Mouse (Mus musculus): ENCODE data around the gene Hps4. TPM values are rescaled to one million over a fixed set of nuclear protein-coding genes. Genes with fewer than 3 reads are reported as not detected.
"Not testable (repeated sequence)": the region's sequence is repeated elsewhere in the genome, so short reads cannot be mapped to it uniquely, and the experiment has no call there.

Hps4 gene
- polyA plus RNA-seq, 1 experiment from 2014 or later, result 48.4 TPM

DNA sequence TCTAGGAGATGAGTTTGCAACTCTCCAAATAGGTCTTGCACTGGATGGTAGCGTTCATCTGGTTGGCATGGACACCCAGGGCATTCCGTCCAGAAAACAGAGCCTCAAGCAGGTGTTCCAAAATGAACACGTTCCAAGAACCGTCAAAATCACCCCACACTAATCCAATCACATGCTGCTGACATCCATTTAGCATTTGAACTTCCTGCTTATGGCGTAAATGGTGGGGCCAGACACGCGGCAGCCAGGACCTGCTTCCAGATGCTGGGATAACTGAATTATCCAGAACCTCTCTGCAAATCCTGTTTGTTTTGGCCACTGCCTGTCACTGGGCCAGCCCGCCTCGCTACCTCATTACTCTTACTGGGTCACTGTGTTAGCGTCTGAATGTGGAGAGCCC lies 56.4 kb downstream of the Hps4 start:
- WGBS, result 70% methylated on average over 10 of the region's 10 CpGs
- Histone ChIP-seq H3K9ac (ENCODE audit: low read depth, low read length) (no peak overlapping the region), H3K36me3 (ENCODE audit: control insufficient read depth, insufficient read depth, low read length) (no peaks in the 10 kb centered on the region), H3K4me3 (ENCODE audit: low read length) (no peak overlapping the region), H3K27ac (ENCODE audit: low read length) (no peak overlapping the region), H3K4me2 (ENCODE audit: low read depth, low read length) (no peak overlapping the region), H3K4me1 (ENCODE audit: control insufficient read depth, insufficient read depth, low read length) (peaks cover 2% of the 10 kb centered on the region; the same call in 1 of the 2 replicates), H3K27me3 (replicated peaks; ENCODE audit: control insufficient read depth, insufficient read depth, low read length) (peaks cover 9% of the 10 kb centered on the region), H3K9me3 (ENCODE audit: control insufficient read depth, low read length) (no peaks in the 10 kb centered on the region)
- ATAC-seq, result no peak

DNA sequence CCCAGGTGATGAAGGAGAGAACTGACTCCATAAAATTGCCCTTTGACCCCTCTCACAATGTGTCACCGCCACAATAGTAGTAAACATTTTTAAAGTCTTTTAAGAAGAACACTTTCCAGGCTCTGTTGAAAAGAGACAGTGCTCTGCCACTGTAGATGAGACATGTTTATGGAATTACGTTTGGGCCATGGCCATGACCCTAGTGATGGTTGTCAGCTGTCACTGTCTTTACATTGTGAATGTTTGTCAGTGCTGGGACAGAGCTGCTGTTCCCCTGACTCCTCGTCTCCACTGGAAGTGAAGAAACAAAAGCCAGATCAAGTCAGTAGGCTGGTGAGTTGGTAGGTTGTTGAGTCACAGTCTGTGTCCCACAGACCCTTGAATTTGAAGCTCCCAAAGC lies 59.6 kb downstream of the Hps4 start:
- Histone ChIP-seq H3K4me1 (ENCODE audit: control insufficient read depth, insufficient read depth, low read length) (no peaks in the 10 kb centered on the region), H3K4me2 (ENCODE audit: low read depth, low read length) (no peak overlapping the region), H3K9ac (ENCODE audit: low read depth, low read length) (no peak overlapping the region), H3K27ac (ENCODE audit: low read length) (no peak overlapping the region), H3K27me3 (replicated peaks; ENCODE audit: control insufficient read depth, insufficient read depth, low read length) (no peaks in the 10 kb centered on the region), H3K9me3 (ENCODE audit: control insufficient read depth, low read length) (no peaks in the 10 kb centered on the region), H3K4me3 (ENCODE audit: low read length) (no peak overlapping the region), H3K36me3 (ENCODE audit: control insufficient read depth, insufficient read depth, low read length) (no peaks in the 10 kb centered on the region)
- WGBS, result 43% methylated on average over 3 of the region's 3 CpGs
- no peak for ATAC-seq

- Histone ChIP-seq H3K4me1 (ENCODE audit: control insufficient read depth, insufficient read depth, low read length) (no peaks in the 10 kb centered on the region), H3K4me3 (ENCODE audit: low read length) (no peak overlapping the region), H3K4me2 (ENCODE audit: low read depth, low read length) (no peak overlapping the region), H3K27ac (ENCODE audit: low read length) (no peak overlapping the region), H3K9me3 (ENCODE audit: control insufficient read depth, low read length) (no peaks in the 10 kb centered on the region), H3K9ac (ENCODE audit: low read depth, low read length) (no peak overlapping the region), H3K36me3 (ENCODE audit: control insufficient read depth, insufficient read depth, low read length) (no peaks in the 10 kb centered on the region), H3K27me3 (replicated peaks; ENCODE audit: control insufficient read depth, insufficient read depth, low read length) (no peaks in the 10 kb centered on the region)
- no peak for ATAC-seq
- WGBS, result 61% methylated on average over 3 of the region's 3 CpGs
Measured at GRCm38 (mm10) chr5:112406017-112406416, 63.1 kb downstream of the Hps4 start.

DNA sequence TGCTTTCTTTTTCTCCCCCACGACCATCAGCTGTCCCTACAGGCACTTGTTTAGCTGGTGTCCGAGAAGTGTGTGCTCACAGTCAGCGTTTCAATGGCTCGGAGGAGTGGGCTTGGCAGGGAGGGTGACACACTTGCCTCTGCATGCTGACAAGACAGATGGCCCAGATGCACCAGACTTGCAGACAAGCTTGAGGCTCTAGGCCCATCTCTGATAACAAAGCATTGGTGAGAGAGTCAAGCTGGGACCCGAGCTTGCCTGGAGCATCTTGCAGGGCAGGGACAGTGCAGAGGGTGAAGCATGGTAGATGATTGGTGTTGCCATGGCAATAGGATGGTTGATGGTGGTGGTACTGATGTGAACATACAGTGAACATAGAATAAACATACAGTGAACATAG lies 66.4 kb downstream of the Hps4 start:
- H3K9me3 ChIP-seq (ENCODE audit: control insufficient read depth, low read length), result no peaks in the 10 kb centered on the region
- H3K4me1 ChIP-seq (ENCODE audit: control insufficient read depth, insufficient read depth, low read length), result peaks cover 4% of the 10 kb centered on the region; the same call in 1 of the 2 replicates
- no peak overlapping the region for H3K9ac ChIP-seq (ENCODE audit: low read depth, low read length)
- 62% methylated on average over 5 of the region's 5 CpGs for WGBS
- H3K36me3 ChIP-seq (ENCODE audit: control insufficient read depth, insufficient read depth, low read length), result no peaks in the 10 kb centered on the region
- no peak overlapping the region for H3K4me3 ChIP-seq (ENCODE audit: low read length)
- H3K27ac ChIP-seq (ENCODE audit: low read length), result no peak overlapping the region
- ATAC-seq, result no peak
- no peaks in the 10 kb centered on the region for H3K27me3 ChIP-seq (replicated peaks; ENCODE audit: control insufficient read depth, insufficient read depth, low read length)
- no peak overlapping the region for H3K4me2 ChIP-seq (ENCODE audit: low read depth, low read length)

DNA sequence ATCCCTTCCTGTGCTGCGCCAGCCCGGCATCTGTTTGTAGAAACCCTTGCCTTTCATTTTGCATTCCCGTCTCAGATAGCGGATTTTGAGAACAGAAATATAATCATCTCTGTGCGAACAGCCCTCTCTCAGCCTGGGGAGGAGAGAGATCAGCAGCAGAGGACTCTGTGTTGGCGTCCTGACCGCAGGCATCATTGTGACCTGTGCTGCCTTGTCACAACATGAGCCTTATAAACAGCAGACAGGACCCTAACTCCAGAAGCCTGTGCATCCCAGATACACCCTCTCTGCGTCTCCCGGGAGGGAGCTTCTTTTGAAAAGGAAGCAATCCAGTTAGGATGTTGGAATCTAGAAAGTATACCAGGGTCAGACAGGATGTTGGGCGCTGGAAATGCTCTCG lies 68.2 kb downstream of the Hps4 start:
- Histone ChIP-seq H3K27ac (ENCODE audit: low read length) (no peak overlapping the region), H3K4me1 (ENCODE audit: control insufficient read depth, insufficient read depth, low read length) (peaks cover 4% of the 10 kb centered on the region; the same call in 1 of the 2 replicates), H3K9me3 (ENCODE audit: control insufficient read depth, low read length) (no peaks in the 10 kb centered on the region), H3K27me3 (replicated peaks; ENCODE audit: control insufficient read depth, insufficient read depth, low read length) (no peaks in the 10 kb centered on the region), H3K9ac (ENCODE audit: low read depth, low read length) (no peak overlapping the region), H3K4me2 (ENCODE audit: low read depth, low read length) (no peak overlapping the region), H3K36me3 (ENCODE audit: control insufficient read depth, insufficient read depth, low read length) (no peaks in the 10 kb centered on the region), H3K4me3 (ENCODE audit: low read length) (no peak overlapping the region)
- 29% methylated on average over 11 of the region's 11 CpGs for WGBS
- ATAC-seq, result no peak

GRCm38 (mm10) chr5:112411514-112412335 lies 68.8 kb downstream of the Hps4 start:
- Histone ChIP-seq H3K9me3 (ENCODE audit: control insufficient read depth, low read length) (no peaks in the 10 kb centered on the region), H3K4me3 (ENCODE audit: low read length) (no peak overlapping the region), H3K27ac (ENCODE audit: low read length) (no peak overlapping the region), H3K36me3 (ENCODE audit: control insufficient read depth, insufficient read depth, low read length) (no peaks in the 10 kb centered on the region), H3K4me1 (ENCODE audit: control insufficient read depth, insufficient read depth, low read length) (peaks cover 4% of the 10 kb centered on the region; the same call in 1 of the 2 replicates), H3K9ac (ENCODE audit: low read depth, low read length) (no peak overlapping the region), H3K4me2 (ENCODE audit: low read depth, low read length) (no peak overlapping the region), H3K27me3 (replicated peaks; ENCODE audit: control insufficient read depth, insufficient read depth, low read length) (no peaks in the 10 kb centered on the region)
- WGBS, result 10% methylated on average over 19 of the region's 19 CpGs
- no peak for ATAC-seq

DNA sequence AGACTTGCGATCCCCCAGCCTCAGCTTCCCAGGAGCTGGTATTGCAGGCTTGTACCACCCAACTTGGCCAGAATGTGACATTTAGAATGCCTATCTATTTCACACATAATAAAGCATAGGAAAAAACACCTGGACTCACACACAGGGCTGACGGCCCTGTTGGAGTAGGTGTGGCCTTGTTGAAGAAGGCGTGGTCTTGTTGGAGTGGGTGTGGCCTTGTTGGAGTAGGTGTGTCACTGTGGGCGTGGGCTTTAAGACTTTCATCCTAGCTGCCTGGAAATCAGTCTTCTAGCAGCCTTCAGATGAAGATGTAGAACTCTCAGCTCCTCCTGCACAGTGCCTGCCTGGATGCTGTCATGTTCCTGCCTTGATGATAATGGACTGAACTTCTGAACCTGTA lies 69.9 kb downstream of the Hps4 start:
- not testable (repeated sequence) for ATAC-seq; H3K4me3 ChIP-seq (ENCODE audit: low read length); H3K36me3 ChIP-seq (ENCODE audit: control insufficient read depth, insufficient read depth, low read length); H3K9me3 ChIP-seq (ENCODE audit: control insufficient read depth, low read length); H3K4me2 ChIP-seq (ENCODE audit: low read depth, low read length); H3K9ac ChIP-seq (ENCODE audit: low read depth, low read length); H3K27ac ChIP-seq (ENCODE audit: low read length); H3K4me1 ChIP-seq (ENCODE audit: control insufficient read depth, insufficient read depth, low read length); H3K27me3 ChIP-seq (replicated peaks; ENCODE audit: control insufficient read depth, insufficient read depth, low read length)
- 79% methylated on average over 4 of the region's 4 CpGs for WGBS

GRCm38 (mm10) chr5:112416673-112417072 lies 73.8 kb downstream of the Hps4 start:
- no peak overlapping the region for H3K4me2 ChIP-seq (ENCODE audit: low read depth, low read length)
- H3K27me3 ChIP-seq (replicated peaks; ENCODE audit: control insufficient read depth, insufficient read depth, low read length), result no peaks in the 10 kb centered on the region
- H3K9ac ChIP-seq (ENCODE audit: low read depth, low read length), result no peak overlapping the region
- H3K4me1 ChIP-seq (ENCODE audit: control insufficient read depth, insufficient read depth, low read length), result peaks cover 2% of the 10 kb centered on the region; the same call in 1 of the 2 replicates
- no peak overlapping the region for H3K27ac ChIP-seq (ENCODE audit: low read length)
- H3K36me3 ChIP-seq (ENCODE audit: control insufficient read depth, insufficient read depth, low read length), result no peaks in the 10 kb centered on the region
- no peaks in the 10 kb centered on the region for H3K9me3 ChIP-seq (ENCODE audit: control insufficient read depth, low read length)
- no peak for ATAC-seq
- no peak overlapping the region for H3K4me3 ChIP-seq (ENCODE audit: low read length)
- WGBS, result 67% methylated on average over 5 of the region's 5 CpGs

- ATAC-seq, result no peak
- no peak overlapping the region for H3K9ac ChIP-seq (ENCODE audit: low read depth, low read length)
- H3K4me3 ChIP-seq (ENCODE audit: low read length), result no peak overlapping the region
- H3K9me3 ChIP-seq (ENCODE audit: control insufficient read depth, low read length), result no peaks in the 10 kb centered on the region
- H3K27me3 ChIP-seq (replicated peaks; ENCODE audit: control insufficient read depth, insufficient read depth, low read length), result no peaks in the 10 kb centered on the region
- no peaks in the 10 kb centered on the region for H3K36me3 ChIP-seq (ENCODE audit: control insufficient read depth, insufficient read depth, low read length)
- WGBS, result 61% methylated on average over 4 of the region's 4 CpGs
- no peaks in the 10 kb centered on the region for H3K4me1 ChIP-seq (ENCODE audit: control insufficient read depth, insufficient read depth, low read length)
- no peak overlapping the region for H3K27ac ChIP-seq (ENCODE audit: low read length)
- no peak overlapping the region for H3K4me2 ChIP-seq (ENCODE audit: low read depth, low read length)
Measured at GRCm38 (mm10) chr5:112418023-112418422, 75.1 kb downstream of the Hps4 start.

- no peaks in the 10 kb centered on the region for H3K36me3 ChIP-seq (ENCODE audit: control insufficient read depth, insufficient read depth, low read length)
- no peak overlapping the region for H3K4me2 ChIP-seq (ENCODE audit: low read depth, low read length)
- H3K4me1 ChIP-seq (ENCODE audit: control insufficient read depth, insufficient read depth, low read length), result no peaks in the 10 kb centered on the region
- H3K4me3 ChIP-seq (ENCODE audit: low read length), result no peak overlapping the region
- no peaks in the 10 kb centered on the region for H3K27me3 ChIP-seq (replicated peaks; ENCODE audit: control insufficient read depth, insufficient read depth, low read length)
- no peak overlapping the region for H3K9ac ChIP-seq (ENCODE audit: low read depth, low read length)
- no peaks in the 10 kb centered on the region for H3K9me3 ChIP-seq (ENCODE audit: control insufficient read depth, low read length)
- ATAC-seq, result no peak
- no peak overlapping the region for H3K27ac ChIP-seq (ENCODE audit: low read length)
- WGBS, result 31% methylated on average over 12 of the region's 12 CpGs
Measured at GRCm38 (mm10) chr5:112419535-112419934, 76.7 kb downstream of the Hps4 start.

Data from intestine, embryonic 16.5 days (tissue).